Mouse (Mus musculus): ENCODE results near the gene Ubc. TPM values are rescaled to one million over a fixed set of nuclear protein-coding genes. Genes with fewer than 3 reads are reported as not detected.

Gene Ubc
- total RNA-seq, 2 experiments from 2014 or later = 856 to 1,567 TPM

GRCm38 (mm10) chr5:125385215-125385940 is 4.6 kb downstream of the Ubc start:
- intact Hi-C loops (cut with DNase I) = no loop called here
- no peak for DNase-seq

GRCm38 (mm10) chr5:125384512-125385214 is 5.3 kb downstream of the Ubc start:
- intact Hi-C loops (cut with DNase I) = loop anchor here (5.0 kb wide), 1 partner anchor 123 kb away; no protein-coding TSS in a partner anchor

GRCm38 (mm10) chr5:125383637-125384420 is 6.2 kb downstream of the Ubc start:
- DNase-seq = no peak
- intact Hi-C loops (cut with DNase I) = loop anchor here (2.0 to 5.0 kb wide), 2 partner anchors 79 to 123 kb away; no protein-coding TSS in a partner anchor

More at GRCm38 (mm10) chr5:125384512-125385214, 5.3 kb downstream of the Ubc start:
- no peak for DNase-seq

GRCm38 (mm10) chr5:125382673-125383558 is 7.1 kb downstream of the Ubc start:
- peak in 1 of 2 experiments; percentile 61 for DNase-seq
- intact Hi-C loops (cut with DNase I) = loop anchor here (2.0 to 5.0 kb wide), 2 partner anchors 80 to 124 kb away; no protein-coding TSS in a partner anchor

GRCm38 (mm10) chr5:125381954-125382672 is 7.9 kb downstream of the Ubc start:
- peak in 1 of 2 experiments; percentile 18 for DNase-seq
- intact Hi-C loops (cut with DNase I) = loop anchor here (2.0 to 5.0 kb wide), 2 partner anchors 81 to 125 kb away; no protein-coding TSS in a partner anchor

GRCm38 (mm10) chr5:125378919-125379318 is 11.1 kb downstream of the Ubc start:
- intact Hi-C loops (cut with DNase I) = no loop called here
- no peak for DNase-seq

- intact Hi-C loops (cut with DNase I) = no loop called here
Observed at GRCm38 (mm10) chr5:125377214-125377613, 12.8 kb downstream of the Ubc start.

GRCm38 (mm10) chr5:125375871-125376270 is 14.1 kb downstream of the Ubc start:
- intact Hi-C loops (cut with DNase I) = no loop called here
- DNase-seq = no peak

More at GRCm38 (mm10) chr5:125377214-125377613, 12.8 kb downstream of the Ubc start:
- no peak for DNase-seq

GRCm38 (mm10) chr5:125372027-125372426 is 18.0 kb downstream of the Ubc start:
- intact Hi-C loops (cut with DNase I) = no loop called here
- no peak for DNase-seq

GRCm38 (mm10) chr5:125370950-125371693 is 18.9 kb downstream of the Ubc start:
- no peak for DNase-seq
- intact Hi-C loops (cut with DNase I) = no loop called here

GRCm38 (mm10) chr5:125368568-125368967 is 21.4 kb downstream of the Ubc start:
- intact Hi-C loops (cut with DNase I) = loop anchor here (1.0 to 2.0 kb wide), 2 partner anchors 97 to 468 kb away; no protein-coding TSS in a partner anchor
- peak; percentile 68 to 70 for DNase-seq

GRCm38 (mm10) chr5:125368156-125368555 is 21.8 kb downstream of the Ubc start:
- no peak for DNase-seq
- intact Hi-C loops (cut with DNase I) = loop anchor here (1.0 to 2.0 kb wide), 2 partner anchors 97 to 467 kb away; no protein-coding TSS in a partner anchor

- intact Hi-C loops (cut with DNase I) = no loop called here
- DNase-seq = no peak
Observed at GRCm38 (mm10) chr5:125364851-125365429, 25.1 kb downstream of the Ubc start.

- peak in 1 of 2 experiments; percentile 48 for DNase-seq
- intact Hi-C loops (cut with DNase I) = no loop called here
Observed at GRCm38 (mm10) chr5:125363894-125364293, 26.1 kb downstream of the Ubc start.

GRCm38 (mm10) chr5:125360981-125361510 is 29.0 kb downstream of the Ubc start:
- DNase-seq = no peak
- intact Hi-C loops (cut with DNase I) = no loop called here

GRCm38 (mm10) chr5:125360566-125360965 is 29.4 kb downstream of the Ubc start:
- DNase-seq = no peak
- intact Hi-C loops (cut with DNase I) = no loop called here

- intact Hi-C loops (cut with DNase I) = no loop called here
- no peak for DNase-seq
Observed at GRCm38 (mm10) chr5:125358270-125358608, 31.8 kb downstream of the Ubc start.
